Mouse (Mus musculus) cerebellum, postnatal 4 days (tissue): ENCODE data around the gene Defa22.
"Not testable (repeated sequence)": the region's sequence is repeated elsewhere in the genome, so short reads cannot be mapped to it uniquely, and the experiment has no call there.

ENCODE experiments used
- DNase-seq, 2 experiments: peaks; one replicate each; pipeline ENCODE4 v3.0.0; 2022; ENCODE audit warnings: low spot score in 2 of 2, mixed read lengths in 1 of 2

The Defa22 gene

GRCm38 (mm10) chr8:21161977-21162376 is at the start of gene Defa22:
Gene Defa22, plus strand, starts transcription at chr8:21162277.
- DNase-seq: not testable (repeated sequence)

DNA sequence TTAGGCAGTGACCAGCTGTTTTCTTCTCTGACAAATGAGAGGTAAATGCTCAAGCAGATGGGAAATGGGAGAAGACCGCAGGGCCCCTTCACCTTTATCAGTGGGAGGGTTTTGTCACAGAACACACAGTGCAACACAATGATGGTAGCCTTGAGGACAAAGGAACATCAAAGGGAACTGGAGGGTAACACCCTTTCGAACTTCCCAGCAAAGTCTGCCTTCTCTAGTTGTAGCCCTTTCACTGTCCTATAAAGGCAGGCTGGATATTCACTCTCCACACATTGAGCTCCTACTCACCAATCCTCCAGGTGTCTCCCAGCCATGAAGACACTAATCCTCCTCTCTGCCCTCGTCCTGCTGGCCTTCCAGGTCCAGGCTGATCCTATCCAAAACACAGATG is 27.7 kb upstream of the Defa22 start, which contains the start of gene Defa30:
TSS of gene Defa30 (plus strand) at position 301 of the 400 bp plus-strand sequence.
- DNase-seq: not testable (repeated sequence)

DNA sequence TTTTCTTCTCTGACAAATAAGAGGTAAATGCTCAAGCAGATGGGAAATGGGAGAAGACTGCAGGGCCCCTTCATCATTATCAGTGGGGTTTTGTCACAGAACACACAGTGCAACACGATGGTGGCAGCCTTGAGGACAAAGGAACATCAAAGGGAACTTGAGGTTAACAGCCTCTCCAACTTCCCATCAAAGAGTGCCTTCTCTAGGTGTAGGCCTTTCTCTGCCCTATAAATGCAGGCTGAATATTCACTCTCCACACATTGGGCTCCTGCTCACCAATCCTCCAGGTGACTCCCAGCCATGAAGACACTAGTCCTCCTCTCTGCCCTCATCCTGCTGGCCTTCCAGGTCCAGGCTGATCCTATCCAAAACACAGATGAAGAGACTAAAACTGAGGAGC is 29.2 kb downstream of the Defa22 start, which contains the start of gene Defa31:
TSS of gene Defa31 (plus strand) at position 301 of the 400 bp plus-strand sequence.
- DNase-seq: not testable (repeated sequence)

- not testable (repeated sequence) for DNase-seq
These were observed 39.2 kb downstream of the Defa22 start, which contains the start of gene Gm15293 for GRCm38 (mm10) chr8:21201261-21201660. Gene Gm15293, plus strand, starts transcription at chr8:21201561.
